Mouse (Mus musculus) gastrocnemius, adult 2 months (tissue): ENCODE measurements at regions not wholly inside any gene's neighbourhood (a gene's known extent, or its start where the extent isn't known, plus 50 kb on each side); places are given as distances from the start of the nearest gene placed in this dataset.

Experiments
- DNase-seq: peaks from one replicate; pipeline ENCODE4 v3.0.0; 2022
- H3K27ac ChIP-seq: fragments of 200-600 bp; 2 replicates; pipeline ENCODE4 v1.8.1; 2022; ENCODE audit warnings: mild to moderate bottlenecking
- H3K4me3 ChIP-seq: fragments of 200-600 bp; 2 replicates; pipeline ENCODE4 v1.8.1; 2022; ENCODE audit warnings: mild to moderate bottlenecking, moderate library complexity
- CTCF ChIP-seq: fragments of 200-600 bp; IDR thresholded peaks from 2 replicates; pipeline ENCODE4 v1.8.1; 2022; ENCODE audit warnings: antibody characterized with exemption, mild to moderate bottlenecking, moderate library complexity
- intact Hi-C: fragments of 180-260 bp; cut with DNase I; formaldehyde crosslinking; loops from one replicate; pipeline ENCODE4 v1.15.1; 2025

DNA sequence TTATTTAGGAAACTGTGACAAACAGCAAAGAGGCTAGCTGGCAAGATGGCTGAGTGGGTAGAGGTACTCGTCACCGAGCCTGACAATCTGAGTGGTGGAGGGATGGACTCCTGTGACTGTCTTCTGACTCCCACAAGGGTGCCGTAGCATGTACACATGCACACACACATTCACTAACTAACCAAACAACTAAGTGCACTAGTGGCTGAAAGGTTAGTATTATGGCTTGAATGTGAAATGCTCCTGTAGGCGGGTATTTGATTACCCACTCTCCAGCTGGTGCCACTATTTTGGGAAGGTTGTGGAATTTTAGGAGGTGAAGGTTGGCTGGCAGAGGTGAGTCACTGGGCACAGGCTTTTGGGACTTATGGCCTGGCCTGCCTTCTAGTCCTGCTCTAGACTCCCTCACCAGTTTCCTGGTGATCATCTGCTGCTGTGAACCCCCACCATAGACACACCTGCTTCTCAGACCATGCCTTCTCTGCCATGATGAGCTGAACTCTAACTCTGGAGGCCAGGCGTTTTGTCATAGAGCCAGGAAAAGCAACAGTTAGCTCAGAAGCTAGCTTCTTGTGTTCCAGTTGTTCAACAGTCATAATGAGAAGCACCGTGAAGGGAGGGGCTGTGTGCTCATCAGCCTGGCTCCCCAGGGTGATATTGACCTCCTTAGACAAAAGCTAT lies 131.5 kb upstream of the Eif4g2 start:
- Histone ChIP-seq H3K4me3 (no peak overlapping the region), H3K27ac (no peak overlapping the region)
- peak; percentile 18 for DNase-seq
- intact Hi-C loops, result no loop called here
- TF ChIP-seq CTCF, result no peak

DNA sequence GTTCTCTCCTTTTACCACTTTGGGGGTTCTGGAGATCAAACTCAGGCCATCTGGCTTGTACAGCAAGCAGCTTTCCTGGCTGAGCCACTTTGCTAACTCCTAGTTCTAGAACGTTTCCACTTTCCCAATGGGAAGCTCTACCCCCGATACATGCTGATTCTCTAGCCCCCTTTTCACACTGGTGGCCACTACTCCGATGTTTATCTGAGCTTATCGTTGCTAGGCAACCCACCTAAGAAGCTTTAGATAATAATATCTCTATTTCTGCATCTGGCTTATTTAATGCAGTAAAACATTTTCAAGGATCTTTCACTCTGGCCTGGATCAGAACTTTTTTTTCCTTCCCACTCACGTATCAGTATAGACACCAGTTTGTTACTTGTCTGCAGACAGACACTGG lies 129.4 kb upstream of the Eif4g2 start:
- Histone ChIP-seq H3K27ac (no peak overlapping the region), H3K4me3 (no peak overlapping the region)
- intact Hi-C loops, result no loop called here
- TF ChIP-seq CTCF, result no peak
- DNase-seq, result no peak

- H3K27ac ChIP-seq, result no peak overlapping the region
- no peak overlapping the region for H3K4me3 ChIP-seq
- intact Hi-C loops, result no loop called here
- no peak for TF ChIP-seq CTCF
- no peak for DNase-seq
These were observed 128.8 kb upstream of the Eif4g2 start for GRCm38 (mm10) chr7:111211641-111212040.

DNA sequence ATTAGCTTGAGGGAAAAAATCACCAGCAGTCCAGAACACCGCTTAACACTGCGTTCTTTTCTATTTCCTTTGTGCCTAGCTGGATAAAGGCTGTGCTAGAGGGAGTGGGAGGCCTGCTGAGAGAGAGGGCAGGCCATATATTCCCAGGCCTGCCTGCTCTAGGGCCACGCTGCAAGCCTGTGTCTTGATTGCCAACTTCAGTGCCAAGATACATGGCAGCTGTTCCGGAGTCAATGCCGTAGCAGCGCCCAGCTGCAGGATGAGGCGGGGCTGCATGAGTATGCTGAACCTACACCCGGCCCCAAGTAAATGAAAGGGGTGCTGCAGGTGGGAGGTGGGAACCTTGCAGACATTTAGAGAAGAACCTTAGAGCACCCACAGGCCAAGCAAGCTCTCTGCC lies 127.5 kb upstream of the Eif4g2 start:
- H3K27ac ChIP-seq, result no peak overlapping the region
- H3K4me3 ChIP-seq, result no peak overlapping the region
- intact Hi-C loops, result no loop called here
- TF ChIP-seq CTCF, result no peak
- no peak for DNase-seq

DNA sequence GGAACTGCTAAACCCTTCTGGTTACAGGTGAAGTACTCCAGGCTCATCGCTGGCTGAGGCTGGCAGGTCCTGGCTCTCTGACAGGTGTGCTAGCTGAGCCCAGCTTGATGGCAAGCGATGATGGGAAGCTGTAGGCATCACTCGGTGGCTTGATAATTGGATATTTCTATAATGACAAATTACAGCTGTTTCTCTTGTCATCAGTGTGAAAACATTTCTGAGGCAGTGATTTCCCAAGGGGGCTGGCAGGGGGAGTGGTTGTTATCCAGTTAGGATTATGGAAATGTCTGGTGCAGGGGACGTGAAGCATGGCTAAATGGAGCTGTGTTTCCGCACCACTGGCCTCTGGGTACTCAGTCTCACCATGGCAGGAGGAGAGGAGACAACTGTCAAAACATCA lies 123.0 kb upstream of the Eif4g2 start:
- no peak for TF ChIP-seq CTCF
- DNase-seq, result no peak
- no peak overlapping the region for H3K27ac ChIP-seq
- H3K4me3 ChIP-seq, result no peak overlapping the region
- intact Hi-C loops, result no loop called here

DNA sequence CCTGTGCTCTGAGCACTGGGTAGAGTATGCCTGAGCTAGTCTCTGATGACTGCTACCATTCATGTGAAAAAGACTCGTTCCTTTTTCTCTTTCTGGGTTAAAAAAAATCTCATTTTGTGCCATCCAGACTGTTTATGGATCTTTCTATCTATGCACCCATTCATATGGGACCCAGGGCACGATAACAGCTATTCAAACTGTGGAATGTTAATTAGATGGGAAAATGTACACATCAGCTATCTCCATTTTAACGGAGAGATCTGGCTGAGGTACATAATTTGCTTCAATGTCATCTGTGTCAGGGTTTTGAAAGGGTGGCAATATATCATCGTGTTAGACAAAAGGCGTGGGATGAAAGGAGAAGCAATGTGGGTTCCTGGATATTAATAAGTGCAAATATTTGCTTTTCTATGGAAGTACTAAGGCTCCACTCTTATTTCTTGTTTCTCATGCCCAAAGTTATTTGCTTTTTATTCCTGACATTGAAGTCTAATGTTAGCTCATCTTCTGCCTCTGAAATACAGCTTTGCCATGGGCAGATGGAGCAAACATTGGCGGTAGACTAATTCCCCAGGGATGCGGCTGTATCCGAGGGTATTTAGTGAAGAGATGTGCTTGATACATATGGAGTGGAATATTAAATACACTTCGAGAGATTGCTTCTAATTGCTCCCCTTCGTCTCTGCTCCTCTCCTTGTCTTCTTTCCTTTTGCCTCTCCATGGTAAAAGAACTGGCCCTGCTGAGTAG lies 116.0 kb upstream of the Eif4g2 start:
- Histone ChIP-seq H3K27ac (no peak overlapping the region), H3K4me3 (no peak overlapping the region)
- no peak for TF ChIP-seq CTCF
- intact Hi-C loops, result no loop called here
- DNase-seq, result no peak

DNA sequence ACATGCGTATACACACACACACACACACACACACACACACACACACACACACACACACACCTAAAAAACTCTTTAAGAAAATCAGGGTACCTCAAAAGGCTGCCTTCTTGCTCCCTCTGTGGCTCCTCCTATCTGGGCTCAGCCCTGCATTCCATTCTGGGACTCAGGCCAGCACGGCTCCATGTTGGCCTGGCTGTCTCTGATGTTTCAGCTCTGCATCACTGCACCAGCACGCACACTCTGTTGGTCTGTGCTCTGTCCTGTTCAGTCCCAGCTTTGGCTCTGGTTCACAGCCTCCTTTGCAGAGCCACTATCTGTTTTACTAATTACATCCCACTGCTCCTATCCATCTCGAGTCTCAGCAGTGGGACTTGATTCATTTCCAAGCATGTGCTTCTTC lies 108.8 kb upstream of the Eif4g2 start:
- intact Hi-C loops, result no loop called here
- no peak overlapping the region for H3K27ac ChIP-seq

GRCm38 (mm10) chr7:111191216-111191615 lies 108.4 kb upstream of the Eif4g2 start:
- H3K4me3 ChIP-seq, result no peak overlapping the region
- TF ChIP-seq CTCF, result no peak
- intact Hi-C loops, result no loop called here
- DNase-seq, result no peak
- no peak overlapping the region for H3K27ac ChIP-seq

More for the DNA sequence above, 108.8 kb upstream of the Eif4g2 start:
- DNase-seq, result peak; percentile 63
- TF ChIP-seq CTCF, result no peak
- no peak overlapping the region for H3K4me3 ChIP-seq

DNA sequence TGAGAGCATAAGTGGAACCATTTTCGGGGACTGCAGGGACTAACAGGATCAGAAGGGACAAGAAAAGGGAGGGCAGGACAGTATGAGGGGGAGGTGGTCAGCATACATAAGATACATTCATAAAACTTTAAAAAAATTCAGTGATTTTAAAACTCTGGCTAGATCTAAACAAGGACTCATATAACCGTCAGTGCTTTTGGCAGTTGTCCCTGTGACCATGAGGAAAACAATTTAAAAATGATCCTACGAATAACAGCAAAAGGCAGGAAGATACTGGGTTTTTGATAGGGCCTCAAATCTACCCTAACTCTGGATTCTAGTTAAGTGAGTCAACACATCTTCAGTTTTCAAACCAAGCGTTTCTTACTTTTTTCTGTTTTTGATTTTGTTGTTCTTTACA lies 106.9 kb upstream of the Eif4g2 start:
- Histone ChIP-seq H3K4me3 (no peak overlapping the region), H3K27ac (no peak overlapping the region)
- intact Hi-C loops, result no loop called here
- no peak for DNase-seq
- TF ChIP-seq CTCF, result no peak

- no peak for TF ChIP-seq CTCF
- intact Hi-C loops, result no loop called here
These were observed 103.1 kb upstream of the Eif4g2 start for GRCm38 (mm10) chr7:111185954-111186353.

GRCm38 (mm10) chr7:111183512-111183911 lies 100.7 kb upstream of the Eif4g2 start:
- TF ChIP-seq CTCF, result no peak
- DNase-seq, result peak; percentile 42
- peak overlapping the region; percentile 73 for H3K27ac ChIP-seq
- no peak overlapping the region for H3K4me3 ChIP-seq
- intact Hi-C loops, result loop anchor here (2.0 to 5.0 kb wide), 2 partner anchors 599 to 785 kb away; no protein-coding TSS in a partner anchor

More at GRCm38 (mm10) chr7:111185954-111186353, 103.1 kb upstream of the Eif4g2 start:
- no peak for DNase-seq
- Histone ChIP-seq H3K27ac (no peak overlapping the region), H3K4me3 (no peak overlapping the region)

GRCm38 (mm10) chr7:111182319-111182718 lies 99.5 kb upstream of the Eif4g2 start:
- Histone ChIP-seq H3K4me3 (no peak overlapping the region), H3K27ac (no peak overlapping the region; the same call in 1 of the 2 replicates)
- peak; percentile 65 for DNase-seq
- peak; percentile 79 for TF ChIP-seq CTCF
- intact Hi-C loops, result loop anchor here (1.0 to 5.0 kb wide), 3 partner anchors 59 to 786 kb away; no protein-coding TSS in a partner anchor
